Mouse (Mus musculus) erythroblast, embryonic 14.5 days (primary cell): ENCODE measurements around the gene Fndc3a.

Experiments
- GATA1 ChIP-seq: IDR thresholded peaks from 2 replicates; pipeline ENCODE4 v1.6.1; 2012; ENCODE audit warnings: low read length, inconsistent platforms, mixed read lengths
- TAL1 ChIP-seq: IDR thresholded peaks from 3 replicates; pipeline ENCODE4 v1.6.1; 2012; ENCODE audit warnings: low read length, inconsistent platforms, mixed read lengths

GRCm38 (mm10) chr14:72506723-72507420, 202.9 kb downstream of the Fndc3a start:
- TF ChIP-seq GATA1: no peak
- TF ChIP-seq TAL1: no peak
